Mouse (Mus musculus): Measurements from ENCODE around the gene Nol9.

DNA sequence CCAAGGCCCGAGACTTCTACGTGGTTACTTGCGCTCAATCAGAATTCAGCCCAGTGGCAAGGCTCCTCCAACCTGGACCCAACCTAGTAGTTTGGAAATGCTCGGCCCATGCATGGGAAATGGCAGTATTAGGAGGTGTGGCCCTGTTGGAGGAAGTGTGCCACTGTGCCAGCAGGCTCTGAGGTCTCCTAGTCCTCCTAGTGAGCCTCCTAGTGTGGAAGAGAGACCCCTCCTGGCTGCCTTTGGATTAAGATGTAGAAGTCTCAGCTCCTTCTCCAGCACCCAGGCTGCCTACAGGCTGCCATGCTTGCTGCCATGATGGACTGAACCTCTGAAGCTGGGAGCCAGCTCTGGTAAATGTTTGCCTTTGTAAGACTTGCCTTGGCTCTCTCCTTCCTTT lies 9.1 kb upstream of the Nol9 start:
- TF ChIP-seq CTCF (IDR thresholded peaks at IDR 0.05) (peak; percentile 67), EP300 (IDR thresholded peaks at IDR 0.05) (no peak)
